Mouse (Mus musculus) hindbrain, embryonic 16.5 days (tissue): ENCODE measurements around the gene Dusp3. TPM values are rescaled to one million over a fixed set of nuclear protein-coding genes. Genes with fewer than 3 reads are reported as not detected.
A peak's percentile ranks its signal among the peaks of the same experiment; 100 is the strongest.

ENCODE experiments used
- ATAC-seq: fragments of 200-750 bp; cut with Nextera tagmentation; 2 replicates; pipeline ENCODE4 v1.8.0; 2017; ENCODE audit warnings: moderate TSS enrichment, moderate library complexity
- H3K27ac ChIP-seq: fragments of 300-500 bp; sonication (generic); 2 replicates; pipeline ENCODE4 v1.5.1; 2014; ENCODE audit warnings: low read depth, mild to moderate bottlenecking, control low read depth, low read length, moderate library complexity
- H3K27me3 ChIP-seq: fragments of 300-500 bp; sonication (generic); replicated peaks from 2 replicates; pipeline ENCODE4 v1.6.1; 2014; ENCODE audit warnings: low read length; ENCODE audit not compliant: control insufficient read depth, insufficient read depth
- H3K36me3 ChIP-seq: fragments of 300-500 bp; sonication (generic); 2 replicates; pipeline ENCODE4 v1.6.1; 2014; ENCODE audit warnings: mild to moderate bottlenecking, low read length, moderate library complexity, mixed read lengths; ENCODE audit not compliant: control insufficient read depth, insufficient read depth
- H3K4me1 ChIP-seq: fragments of 300-500 bp; sonication (generic); 2 replicates; pipeline ENCODE4 v1.6.1; 2014; ENCODE audit warnings: low read depth, low read length; ENCODE audit not compliant: control insufficient read depth, insufficient read depth
- H3K4me2 ChIP-seq: fragments of 300-500 bp; sonication (generic); 2 replicates; pipeline ENCODE4 v1.6.1; 2014; ENCODE audit warnings: mild to moderate bottlenecking, low read length, control low read depth, moderate library complexity
- H3K4me3 ChIP-seq: fragments of 300-500 bp; sonication (generic); 2 replicates; pipeline ENCODE4 v1.5.1; 2014; ENCODE audit warnings: mild to moderate bottlenecking, low read length, control low read depth, moderate library complexity
- H3K9ac ChIP-seq: fragments of 300-500 bp; sonication (generic); 2 replicates; pipeline ENCODE4 v1.6.1; 2014; ENCODE audit warnings: low read depth, mild to moderate bottlenecking, control low read depth, low read length, moderate library complexity
- H3K9me3 ChIP-seq: fragments of 300-500 bp; sonication (generic); 2 replicates; pipeline ENCODE4 v1.6.1; 2014; ENCODE audit warnings: mild to moderate bottlenecking, low read length, moderate library complexity; ENCODE audit not compliant: control insufficient read depth
- WGBS: fragments of 180-500 bp; shearing (Covaris S2); extraction: QIAGEN DNeasy Blood & Tissue Kit; methylation state at CpG from one replicate; pipeline ENCODE4 v1.1.7; 2014; 5-methylcytosine and 5-hydroxymethylcytosine counted together
- polyA plus RNA-seq: library from polyadenylated mRNA; unstranded; fragments of >200 nt; fragmentation: Nextera tagmentation; extraction: Ambion mirVana; gene quantifications from 2 replicates; pipeline ENCODE4 v1.2.1, GENCODE M21; 2015

The Dusp3 gene
- polyA plus RNA-seq, 1 experiment from 2014 or later = 32.1 TPM

DNA sequence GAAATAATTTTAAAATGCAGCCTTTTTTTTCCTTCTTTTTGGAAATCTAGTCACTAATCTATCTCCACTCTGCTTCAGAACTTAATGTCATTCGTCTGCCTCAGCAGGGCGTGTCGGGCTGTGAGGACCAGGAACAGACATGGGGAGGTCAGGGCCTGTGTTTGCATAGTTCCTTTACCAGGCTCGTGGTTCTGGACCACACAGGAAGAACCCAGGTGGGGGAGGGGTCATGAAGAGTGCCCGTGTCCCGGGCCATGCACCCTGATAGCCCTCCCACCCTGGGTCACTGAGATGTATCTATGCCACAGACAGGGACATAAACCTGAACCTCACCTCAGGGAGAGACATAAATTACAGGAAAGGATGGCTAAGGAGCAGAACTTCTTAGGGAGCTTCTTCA, 12.6 kb downstream of the Dusp3 start:
- Histone ChIP-seq H3K27ac (no peak overlapping the region), H3K4me3 (no peak overlapping the region), H3K4me1 (no peaks in the 10 kb centered on the region), H3K4me2 (no peak overlapping the region), H3K9me3 (no peaks in the 10 kb centered on the region), H3K36me3 (no peaks in the 10 kb centered on the region; the same call in 1 of the 2 replicates), H3K9ac (no peak overlapping the region), H3K27me3 (no peaks in the 10 kb centered on the region)
- WGBS = 57% methylated on average over 6 of the region's 6 CpGs
- no peak for ATAC-seq

DNA sequence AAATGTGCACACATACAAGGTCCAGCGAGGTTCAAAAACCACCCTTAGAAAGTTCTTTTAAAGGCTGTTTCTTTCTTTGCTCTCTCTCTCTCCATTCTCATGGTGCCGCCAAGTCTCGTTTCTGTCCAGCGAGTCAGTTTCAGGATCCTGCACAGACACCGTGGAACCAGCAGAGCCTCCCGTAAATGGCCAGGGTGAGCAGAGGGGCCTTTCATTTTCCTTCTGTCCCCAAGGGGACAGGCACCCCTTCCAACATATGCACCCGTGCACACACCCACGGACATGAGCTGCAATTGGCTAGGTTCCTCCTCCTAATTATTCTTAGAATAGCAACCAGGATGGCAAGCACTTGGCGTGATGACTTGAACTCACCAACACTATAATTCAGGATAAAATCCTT, 13.3 kb downstream of the Dusp3 start:
- H3K4me2 ChIP-seq = no peak overlapping the region
- H3K27me3 ChIP-seq = no peaks in the 10 kb centered on the region
- H3K27ac ChIP-seq = no peak overlapping the region
- H3K4me3 ChIP-seq = no peak overlapping the region
- no peak for ATAC-seq
- WGBS = 83% methylated on average over 9 of the region's 9 CpGs
- H3K4me1 ChIP-seq = no peaks in the 10 kb centered on the region
- H3K9me3 ChIP-seq = no peaks in the 10 kb centered on the region
- H3K36me3 ChIP-seq = no peaks in the 10 kb centered on the region; the same call in 1 of the 2 replicates
- H3K9ac ChIP-seq = no peak overlapping the region

DNA sequence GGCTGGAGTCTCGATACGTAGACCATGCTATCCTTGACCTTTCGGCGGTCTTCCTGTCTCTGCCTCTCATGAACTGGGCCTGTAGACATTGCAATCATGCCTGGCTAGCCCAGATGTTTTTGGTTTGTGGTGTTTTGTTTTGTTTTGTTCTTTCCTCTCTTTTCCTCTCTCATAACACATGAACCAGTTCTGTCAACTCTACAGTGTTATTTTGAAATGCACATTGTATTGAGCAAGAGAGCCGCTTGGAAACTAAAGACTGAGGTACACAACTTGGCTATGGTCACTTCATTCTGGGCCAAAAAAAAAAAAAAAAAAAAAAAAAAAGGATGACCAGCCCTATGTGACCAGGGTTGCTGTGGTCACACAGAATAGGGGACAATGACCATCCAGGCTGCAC, 14.2 kb downstream of the Dusp3 start:
- WGBS = 96% methylated on average over 5 of the region's 5 CpGs
- no peaks in the 10 kb centered on the region for H3K9me3 ChIP-seq

DNA sequence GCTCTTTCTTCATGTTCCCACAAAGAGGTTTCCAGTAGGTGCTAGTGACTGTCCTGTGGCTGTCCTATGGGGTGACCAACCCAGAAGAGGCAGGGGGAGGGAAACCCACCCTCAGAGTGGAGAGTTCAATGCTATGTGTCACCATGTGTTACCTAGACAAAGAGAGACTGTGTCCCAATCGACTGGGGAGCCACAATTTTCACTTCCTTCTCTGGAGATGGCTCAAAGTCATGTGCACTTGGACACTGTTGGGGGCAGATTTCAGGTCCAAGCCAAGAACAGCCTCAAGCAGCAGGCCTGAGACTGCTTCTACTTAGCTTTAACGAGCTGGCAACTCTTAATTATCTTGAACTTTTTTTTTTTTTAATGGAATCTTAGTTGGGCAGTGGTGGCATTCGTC, 14.7 kb downstream of the Dusp3 start:
- Histone ChIP-seq H3K4me2 (no peak overlapping the region), H3K9ac (no peak overlapping the region), H3K4me1 (no peaks in the 10 kb centered on the region), H3K4me3 (no peak overlapping the region), H3K27me3 (no peaks in the 10 kb centered on the region), H3K36me3 (no peaks in the 10 kb centered on the region; the same call in 1 of the 2 replicates), H3K27ac (no peak overlapping the region), H3K9me3 (no peaks in the 10 kb centered on the region)
- WGBS = 81% methylated on average over 3 of the region's 3 CpGs
- no peak for ATAC-seq

More for the DNA sequence above, 14.2 kb downstream of the Dusp3 start:
- Histone ChIP-seq H3K4me3 (no peak overlapping the region), H3K36me3 (no peaks in the 10 kb centered on the region; the same call in 1 of the 2 replicates), H3K4me2 (no peak overlapping the region), H3K27me3 (no peaks in the 10 kb centered on the region), H3K4me1 (no peaks in the 10 kb centered on the region), H3K9ac (no peak overlapping the region), H3K27ac (no peak overlapping the region)
- ATAC-seq = no peak

DNA sequence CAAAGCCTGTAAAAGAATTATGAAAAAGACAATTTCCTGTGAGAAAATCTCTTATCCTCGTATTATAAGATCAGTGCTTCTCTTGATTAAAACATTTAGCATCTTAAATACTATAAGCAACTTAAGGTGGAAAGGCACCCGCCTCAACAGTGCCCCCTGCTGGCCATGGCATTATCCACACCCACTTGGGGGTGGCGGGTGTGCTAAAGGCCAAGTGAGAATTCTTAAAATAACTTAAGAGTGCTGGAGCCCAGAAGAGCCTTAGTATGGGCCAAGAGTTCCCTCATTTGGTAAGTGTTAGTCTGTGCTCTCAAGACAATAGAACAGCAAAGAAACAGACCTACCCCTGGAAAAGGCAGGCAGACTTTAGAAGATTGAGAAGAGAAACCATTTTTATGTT, 15.4 kb downstream of the Dusp3 start:
- H3K4me2 ChIP-seq = no peak overlapping the region
- peaks cover 2% of the 10 kb centered on the region for H3K27me3 ChIP-seq
- WGBS = 57% methylated on average over 3 of the region's 3 CpGs
- no peaks in the 10 kb centered on the region; the same call in 1 of the 2 replicates for H3K36me3 ChIP-seq
- no peaks in the 10 kb centered on the region for H3K9me3 ChIP-seq
- H3K9ac ChIP-seq = no peak overlapping the region
- H3K4me1 ChIP-seq = no peaks in the 10 kb centered on the region
- ATAC-seq = no peak
- H3K27ac ChIP-seq = no peak overlapping the region
- no peak overlapping the region for H3K4me3 ChIP-seq

DNA sequence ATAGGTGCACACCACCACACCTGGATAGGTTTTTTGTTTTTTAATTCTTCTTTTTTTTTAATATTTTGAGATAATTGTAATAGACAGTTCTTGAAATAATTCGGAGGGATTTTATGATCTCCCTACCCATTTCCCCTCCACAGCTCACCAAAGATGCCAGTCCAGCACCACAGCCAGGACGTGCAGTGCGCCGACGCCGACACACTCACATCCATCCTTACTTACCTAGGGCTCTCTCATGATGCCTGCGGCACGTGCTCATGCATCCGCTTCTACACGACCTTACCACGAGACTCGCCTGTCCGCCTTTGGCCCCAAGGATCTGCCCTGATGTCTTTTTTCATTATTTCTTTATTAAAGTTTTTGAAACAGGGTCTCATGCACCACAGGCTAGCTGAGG, 17.0 kb downstream of the Dusp3 start:
- 83% methylated on average over 13 of the region's 13 CpGs for WGBS
- Histone ChIP-seq H3K36me3 (no peaks in the 10 kb centered on the region; the same call in 1 of the 2 replicates), H3K27me3 (peaks cover 15% of the 10 kb centered on the region), H3K4me2 (no peak overlapping the region), H3K9ac (no peak overlapping the region), H3K4me1 (no peaks in the 10 kb centered on the region; the same call in 1 of the 2 replicates), H3K27ac (no peak overlapping the region), H3K4me3 (no peak overlapping the region), H3K9me3 (no peaks in the 10 kb centered on the region)
- no peak for ATAC-seq

DNA sequence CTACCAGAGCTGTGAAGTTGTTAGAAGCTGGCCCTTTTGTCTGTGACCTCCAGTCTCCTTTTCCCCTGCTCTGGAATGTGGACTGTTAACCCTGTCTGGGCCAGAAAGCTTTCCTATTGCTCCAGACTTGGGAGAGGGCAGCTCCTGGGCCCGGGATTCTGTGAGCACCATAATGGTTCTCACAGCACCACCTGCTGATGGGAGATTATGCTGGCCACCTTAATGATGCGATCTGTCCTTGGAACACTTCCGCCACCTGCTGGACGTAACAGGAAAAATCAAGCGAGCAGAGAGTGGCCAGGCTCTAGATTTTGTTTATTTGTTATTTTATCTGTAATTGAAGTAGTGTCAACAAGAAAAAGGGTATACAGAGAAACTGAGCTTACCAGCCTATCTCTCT, 18.0 kb downstream of the Dusp3 start:
- WGBS = 0% methylated on average over 5 of the region's 5 CpGs
- H3K9me3 ChIP-seq = no peaks in the 10 kb centered on the region
- H3K4me2 ChIP-seq = no peak overlapping the region
- no peak overlapping the region for H3K9ac ChIP-seq
- H3K4me1 ChIP-seq = peaks cover 3% of the 10 kb centered on the region; the same call in 1 of the 2 replicates
- H3K27me3 ChIP-seq = peaks cover 21% of the 10 kb centered on the region
- H3K27ac ChIP-seq = no peak overlapping the region
- H3K36me3 ChIP-seq = no peaks in the 10 kb centered on the region
- no peak overlapping the region for H3K4me3 ChIP-seq
- peak; percentile 59 for ATAC-seq

DNA sequence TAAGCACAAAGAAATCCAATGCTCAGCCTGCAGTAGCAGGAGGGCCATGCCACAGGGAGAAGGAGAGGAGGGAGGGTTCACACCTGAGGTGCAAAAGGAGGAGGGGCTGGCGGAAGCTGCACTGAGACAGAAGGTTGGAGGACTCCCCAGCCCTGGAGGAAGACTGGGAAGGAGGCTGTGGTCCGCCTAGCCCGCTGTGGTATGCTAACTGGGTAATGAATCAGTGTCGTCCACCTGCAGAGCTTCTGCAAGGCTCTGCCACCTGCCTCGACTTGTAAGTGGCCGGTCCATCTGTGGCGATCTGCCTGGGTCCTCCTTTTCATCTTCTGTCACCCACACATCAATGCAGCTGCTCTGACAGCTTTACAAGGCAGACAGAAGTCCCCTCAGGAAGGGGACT, 18.5 kb downstream of the Dusp3 start:
- 6% methylated on average over 7 of the region's 7 CpGs for WGBS
- no peak overlapping the region for H3K4me2 ChIP-seq
- H3K9me3 ChIP-seq = no peaks in the 10 kb centered on the region
- no peak overlapping the region for H3K9ac ChIP-seq
- peaks cover 24% of the 10 kb centered on the region for H3K27me3 ChIP-seq
- no peak overlapping the region for H3K4me3 ChIP-seq
- 0 out of 2 replicates have a peak, but pooled peaks have one; percentile 7 for ATAC-seq
- no peak overlapping the region for H3K27ac ChIP-seq
- peaks cover 7% of the 10 kb centered on the region for H3K4me1 ChIP-seq
- H3K36me3 ChIP-seq = no peaks in the 10 kb centered on the region

DNA sequence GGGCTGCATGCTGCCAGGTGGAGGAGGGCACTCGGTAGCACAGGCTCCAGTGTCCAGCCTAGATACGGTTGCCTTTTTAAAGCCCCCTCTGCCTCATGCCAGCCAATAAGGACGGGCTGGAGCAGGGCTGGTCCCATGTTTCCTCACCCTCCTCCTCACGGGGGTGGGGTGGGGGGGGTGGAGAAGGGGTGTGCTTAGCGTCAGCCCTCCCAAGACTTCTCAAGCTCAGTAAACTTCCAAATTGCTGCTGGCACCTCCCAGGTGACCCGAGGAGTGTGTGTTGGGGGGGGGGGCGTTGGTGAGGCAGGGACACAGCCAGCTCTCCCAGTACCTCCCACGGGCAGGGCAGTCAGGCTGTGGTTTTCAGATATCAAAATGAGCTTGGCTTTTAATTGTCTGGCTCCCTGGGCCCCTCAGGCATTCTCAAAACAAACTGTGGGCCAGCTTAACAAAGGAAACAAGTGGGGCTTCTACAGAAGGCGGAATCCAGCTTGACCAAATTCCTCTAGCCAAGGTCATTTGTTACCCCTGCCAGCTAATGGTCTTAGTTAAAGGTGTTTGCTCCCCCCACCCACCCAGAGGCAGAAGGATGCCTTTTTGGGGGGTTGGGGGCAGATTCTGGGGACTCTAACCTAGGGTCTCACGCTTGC, 19.7 kb downstream of the Dusp3 start, which contains the start of gene Sost:
TSS of gene Sost (minus strand) at position 51 of the 650 bp plus-strand sequence.
- Histone ChIP-seq H3K4me1 (peaks cover 11% of the 10 kb centered on the region), H3K36me3 (no peaks in the 10 kb centered on the region), H3K4me3 (no peak within 1 kb of the TSS), H3K9me3 (no peaks in the 10 kb centered on the region), H3K9ac (no peak within 1 kb of the TSS), H3K4me2 (no peak within 1 kb of the TSS), H3K27me3 (peaks cover 26% of the 10 kb centered on the region), H3K27ac (no peak within 1 kb of the TSS)
- ATAC-seq = no peak
- WGBS = 27% methylated on average over 10 of the region's 10 CpGs
